Mouse (Mus musculus) kidney, adult 11 months (tissue): ENCODE measurements at regions not wholly inside any gene's neighbourhood (a gene's known extent, or its start where the extent isn't known, plus 50 kb on each side); places are given as distances from the start of the nearest gene placed in this dataset.

Experiments used
- DNase-seq: peaks from one replicate; pipeline ENCODE4 v3.0.0; 2022

- no peak for DNase-seq
Observed at GRCm38 (mm10) chr13:71135940-71136632, 294.5 kb upstream of the Adamts16 start.

- no peak for DNase-seq
Observed at GRCm38 (mm10) chr13:71121484-71121883, 279.9 kb upstream of the Adamts16 start.

GRCm38 (mm10) chr13:71108175-71108574 is 266.6 kb upstream of the Adamts16 start:
- DNase-seq: peak; percentile 52

- DNase-seq: peak; percentile 13
Observed at GRCm38 (mm10) chr13:71105229-71105838, 263.7 kb upstream of the Adamts16 start.

GRCm38 (mm10) chr13:71104419-71105228 is 263.0 kb upstream of the Adamts16 start:
- DNase-seq: no peak

- no peak for DNase-seq
Observed at GRCm38 (mm10) chr13:71084301-71084700, 242.7 kb upstream of the Adamts16 start.

GRCm38 (mm10) chr13:71075916-71076315 is 234.3 kb upstream of the Adamts16 start:
- no peak for DNase-seq

- no peak for DNase-seq
Observed at GRCm38 (mm10) chr13:71074012-71074411, 232.4 kb upstream of the Adamts16 start.

GRCm38 (mm10) chr13:71068757-71069201 is 227.2 kb upstream of the Adamts16 start:
- DNase-seq: no peak

GRCm38 (mm10) chr13:71068011-71068410 is 226.4 kb upstream of the Adamts16 start:
- DNase-seq: no peak

GRCm38 (mm10) chr13:71065568-71065967 is 224.0 kb upstream of the Adamts16 start:
- DNase-seq: no peak

GRCm38 (mm10) chr13:71064590-71065307 is 223.1 kb upstream of the Adamts16 start:
- DNase-seq: no peak

GRCm38 (mm10) chr13:71053361-71054264 is 212.0 kb upstream of the Adamts16 start:
- no peak for DNase-seq

- no peak for DNase-seq
Observed at GRCm38 (mm10) chr13:71050646-71051045, 209.0 kb upstream of the Adamts16 start.

- DNase-seq: no peak
Observed at GRCm38 (mm10) chr13:71036000-71036399, 194.4 kb upstream of the Adamts16 start.

GRCm38 (mm10) chr13:71034926-71035687 is 193.5 kb upstream of the Adamts16 start:
- DNase-seq: no peak

- no peak for DNase-seq
Observed at GRCm38 (mm10) chr13:71008216-71008615, 166.6 kb upstream of the Adamts16 start.

- peak; percentile 24 for DNase-seq
Observed at GRCm38 (mm10) chr13:71006117-71006516, 164.5 kb upstream of the Adamts16 start.

- no peak for DNase-seq
Observed at GRCm38 (mm10) chr13:71003517-71003916, 161.9 kb upstream of the Adamts16 start.

- DNase-seq: peak; percentile 37
Observed at GRCm38 (mm10) chr13:71001278-71001677, 159.7 kb upstream of the Adamts16 start.

GRCm38 (mm10) chr13:71000422-71001008 is 158.9 kb upstream of the Adamts16 start:
- DNase-seq: no peak
